Mouse (Mus musculus) layer of hippocampus, postnatal 36 days (tissue): ENCODE measurements around the gene Slfn5. TPM values are rescaled to one million over a fixed set of nuclear protein-coding genes. Genes with fewer than 3 reads are reported as not detected.

Experiments used
- microRNA-seq, 2 experiments: library from miRNA; unstranded; fragments of <30 nt; microRNA quantifications; one replicate each; pipeline ENCODE4 v1.2.0; 2021
- total RNA-seq, 2 experiments: library from RNA; stranded (reverse); gene quantifications; 2 replicates each; pipeline ENCODE4 v1.2.3; 2021

Slfn5 gene
- total RNA-seq, 2 experiments from 2014 or later: 3.5 to 4.6 TPM

Small RNAs within 50 kb of the gene (microRNA-seq; reads per million reads assigned to microRNA genes)
- 0 reads per million in 2 experiments for gene Mir7679

Other genes starting within 250 kb of the Slfn5 start
- gene Cct6b, start 187.0 kb upstream of the Slfn5 start, total RNA-seq: under 1 TPM in 1 of 2 experiments, not detected in 1; 0.20 TPM
- 10 to 100 TPM; 15.9 to 17.4 TPM for gene Zfp830, start 187.0 kb upstream of the Slfn5 start, total RNA-seq
- gene Lig3, start 170.2 kb upstream of the Slfn5 start, total RNA-seq: 10 to 100 TPM; 23.6 to 26.3 TPM
- gene Rffl, start 80.1 kb upstream of the Slfn5 start, total RNA-seq: 10 to 100 TPM; 10.7 to 11.7 TPM
- gene Rad51d, start 60.7 kb upstream of the Slfn5 start, total RNA-seq: 10 to 100 TPM; 14.1 to 15.7 TPM
- not detected for gene Fndc8, start 59.2 kb upstream of the Slfn5 start, total RNA-seq
- 10 to 100 TPM; 44.6 to 49.0 TPM for gene Nle1, start 42.9 kb upstream of the Slfn5 start, total RNA-seq
- gene Unc45b, start 40.8 kb upstream of the Slfn5 start, total RNA-seq: 1 to 10 TPM; 1.6 to 2.3 TPM
- under 1 TPM; 0.25 to 0.40 TPM for gene Slfn9, start 40.5 kb downstream of the Slfn5 start, total RNA-seq
- gene Slfn8, start 69.5 kb downstream of the Slfn5 start, total RNA-seq: under 1 TPM; 0.32 to 0.68 TPM
- gene Slfn2, start 113.8 kb downstream of the Slfn5 start, total RNA-seq: under 1 TPM; 0.60 to 0.83 TPM
- gene Slfn1, start 165.5 kb downstream of the Slfn5 start, total RNA-seq: not detected
- gene Slfn4, start 223.8 kb downstream of the Slfn5 start, total RNA-seq: under 1 TPM in 1 of 2 experiments, not detected in 1; 0.13 TPM
- under 1 TPM; 0.38 to 0.45 TPM for gene Slfn3, start 240.0 kb downstream of the Slfn5 start, total RNA-seq